Mouse (Mus musculus) stomach, postnatal 0 days (tissue): Measurements from ENCODE around the gene Slc8a1. TPM values are rescaled to one million over a fixed set of nuclear protein-coding genes. Genes with fewer than 3 reads are reported as not detected.

Source experiments
- ATAC-seq: fragments of 200-750 bp; cut with Nextera tagmentation; 2 replicates; pipeline ENCODE4 v1.8.0; 2017; ENCODE audit not compliant: low FRiP score, low TSS enrichment
- DNase-seq: peaks from one replicate; pipeline ENCODE4 v3.0.0-alpha.2; 2016; ENCODE audit warnings: low spot score
- H3K27ac ChIP-seq: fragments of 300-500 bp; sonication (generic); replicated peaks from 2 replicates; pipeline ENCODE4 v1.5.1; 2014; ENCODE audit warnings: mild to moderate bottlenecking, control low read depth
- H3K27me3 ChIP-seq: fragments of 300-500 bp; sonication (generic); 2 replicates; pipeline ENCODE4 v1.6.1; 2014; ENCODE audit warnings: low read length; ENCODE audit not compliant: control insufficient read depth, insufficient read depth
- H3K36me3 ChIP-seq: fragments of 300-500 bp; sonication (generic); 2 replicates; pipeline ENCODE4 v1.6.1; 2014; ENCODE audit warnings: low read length, mixed read lengths; ENCODE audit not compliant: control insufficient read depth, insufficient read depth
- H3K4me1 ChIP-seq: fragments of 300-500 bp; sonication (generic); replicated peaks from 2 replicates; pipeline ENCODE4 v1.6.1; 2014; ENCODE audit warnings: antibody characterized with exemption; ENCODE audit not compliant: control insufficient read depth, insufficient read depth
- H3K4me2 ChIP-seq: fragments of 300-500 bp; sonication (generic); replicated peaks from 2 replicates; pipeline ENCODE4 v1.6.1; 2014; ENCODE audit warnings: low read depth, mild to moderate bottlenecking, control low read depth, moderate library complexity
- H3K4me3 ChIP-seq: fragments of 300-500 bp; sonication (generic); 2 replicates; pipeline ENCODE4 v1.5.1; 2014; ENCODE audit warnings: low read depth, low read length, control low read depth
- H3K9ac ChIP-seq: fragments of 300-500 bp; sonication (generic); 2 replicates; pipeline ENCODE4 v1.6.1; 2014; ENCODE audit warnings: mild to moderate bottlenecking, low read length, control low read depth, mixed read lengths
- H3K9me3 ChIP-seq: fragments of 300-500 bp; sonication (generic); 2 replicates; pipeline ENCODE4 v1.6.1; 2016; ENCODE audit warnings: low read length; ENCODE audit not compliant: control insufficient read depth
- CTCF ChIP-seq: IDR thresholded peaks from 2 replicates; pipeline ENCODE4 v1.5.1; 2016; ENCODE audit warnings: antibody characterized with exemption, low read depth, mild to moderate bottlenecking, moderate library complexity
- EP300 ChIP-seq: optimal IDR thresholded peaks from 2 replicates; pipeline ENCODE3; 2016; ENCODE audit warnings: antibody characterized with exemption
- WGBS: fragments of 180-500 bp; shearing (Covaris S2); extraction: QIAGEN DNeasy Blood & Tissue Kit; methylation state at CpG from one replicate; pipeline ENCODE4 v1.1.7; 2014; 5-methylcytosine and 5-hydroxymethylcytosine counted together
- polyA plus RNA-seq: library from polyadenylated mRNA; unstranded; fragments of >200 nt; fragmentation: Nextera tagmentation; extraction: Ambion mirVana; gene quantifications from 2 replicates; pipeline ENCODE4 v1.2.1, GENCODE M21; 2015

The Slc8a1 gene
- polyA plus RNA-seq, 1 experiment from 2014 or later: 3.1 TPM

- no peak for ATAC-seq
- Histone ChIP-seq H3K9me3 (no peaks in the 10 kb centered on the region), H3K36me3 (no peaks in the 10 kb centered on the region), H3K4me2 (no peak overlapping the region), H3K27me3 (no peaks in the 10 kb centered on the region), H3K4me1 (no peaks in the 10 kb centered on the region), H3K9ac (no peak overlapping the region), H3K27ac (no peak overlapping the region), H3K4me3 (no peak overlapping the region)
- WGBS: 88% methylated on average over 2 of the region's 2 CpGs
- TF ChIP-seq CTCF (no peak), EP300 (no peak)
- no peak for DNase-seq
Measured at GRCm38 (mm10) chr17:81654548-81654947, 83.6 kb downstream of the Slc8a1 start.

- Histone ChIP-seq H3K36me3 (no peaks in the 10 kb centered on the region), H3K9ac (no peak overlapping the region), H3K4me3 (no peak overlapping the region), H3K27ac (no peak overlapping the region), H3K9me3 (no peaks in the 10 kb centered on the region), H3K4me1 (no peaks in the 10 kb centered on the region), H3K27me3 (no peaks in the 10 kb centered on the region), H3K4me2 (no peak overlapping the region)
- no peak for ATAC-seq
- no peak for DNase-seq
- TF ChIP-seq EP300 (no peak), CTCF (no peak)
- 36% methylated on average over 1 of the region's 1 CpGs for WGBS
Measured at GRCm38 (mm10) chr17:81652958-81653357, 85.2 kb downstream of the Slc8a1 start.

GRCm38 (mm10) chr17:81636822-81637221 lies 101.4 kb downstream of the Slc8a1 start:
- ATAC-seq (no peak), DNase-seq (no peak)
- H3K4me1 ChIP-seq: no peaks in the 10 kb centered on the region
- no peaks in the 10 kb centered on the region for H3K36me3 ChIP-seq
- 56% methylated on average over 2 of the region's 2 CpGs for WGBS
- H3K9ac ChIP-seq: no peak overlapping the region
- no peak overlapping the region for H3K4me3 ChIP-seq
- H3K27me3 ChIP-seq: no peaks in the 10 kb centered on the region
- TF ChIP-seq CTCF (no peak), EP300 (no peak)
- no peak overlapping the region for H3K4me2 ChIP-seq
- H3K9me3 ChIP-seq: no peaks in the 10 kb centered on the region
- H3K27ac ChIP-seq: no peak overlapping the region

- WGBS: 69% methylated on average over 2 of the region's 2 CpGs
- Histone ChIP-seq H3K4me3 (no peak overlapping the region), H3K4me2 (no peak overlapping the region), H3K27me3 (no peaks in the 10 kb centered on the region), H3K36me3 (no peaks in the 10 kb centered on the region), H3K4me1 (no peaks in the 10 kb centered on the region), H3K9me3 (no peaks in the 10 kb centered on the region), H3K27ac (no peak overlapping the region), H3K9ac (no peak overlapping the region)
- DNase-seq (no peak), ATAC-seq (no peak)
- TF ChIP-seq EP300 (no peak), CTCF (no peak)
Measured at GRCm38 (mm10) chr17:81630471-81630870, 107.7 kb downstream of the Slc8a1 start.

DNA sequence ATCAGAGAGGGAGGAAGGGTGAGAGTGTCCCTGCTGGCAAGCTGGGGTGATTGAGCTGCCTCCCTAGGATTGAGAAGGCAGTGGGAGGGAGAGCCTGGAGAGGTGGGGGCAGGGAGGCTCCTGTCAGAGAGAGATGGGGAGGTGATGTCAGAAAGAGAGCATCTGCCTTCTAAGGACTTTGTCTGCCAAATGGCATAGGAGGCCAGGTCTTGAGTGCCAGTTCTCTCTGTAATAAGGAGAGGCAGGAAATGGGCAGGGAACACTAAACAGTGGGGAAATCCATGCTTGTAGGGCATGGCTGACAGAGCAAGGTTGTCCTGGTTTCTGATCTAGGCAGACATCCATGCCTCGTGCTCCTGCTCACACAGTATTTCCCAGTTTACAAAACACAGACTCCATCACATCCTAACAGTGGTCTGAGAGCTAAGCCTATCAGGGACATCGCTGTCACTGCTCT lies 117.0 kb downstream of the Slc8a1 start:
- DNase-seq: no peak
- H3K27me3 ChIP-seq: no peaks in the 10 kb centered on the region
- no peak overlapping the region for H3K27ac ChIP-seq
- TF ChIP-seq EP300 (no peak), CTCF (peak; percentile 9; the same call in 1 of the 2 replicates)
- H3K9ac ChIP-seq: no peak overlapping the region
- H3K4me1 ChIP-seq: no peaks in the 10 kb centered on the region
- H3K4me3 ChIP-seq: no peak overlapping the region
- no peaks in the 10 kb centered on the region for H3K9me3 ChIP-seq
- H3K36me3 ChIP-seq: no peaks in the 10 kb centered on the region
- ATAC-seq: no peak
- no peak overlapping the region for H3K4me2 ChIP-seq
- WGBS: 74% methylated on average over 2 of the region's 2 CpGs

DNA sequence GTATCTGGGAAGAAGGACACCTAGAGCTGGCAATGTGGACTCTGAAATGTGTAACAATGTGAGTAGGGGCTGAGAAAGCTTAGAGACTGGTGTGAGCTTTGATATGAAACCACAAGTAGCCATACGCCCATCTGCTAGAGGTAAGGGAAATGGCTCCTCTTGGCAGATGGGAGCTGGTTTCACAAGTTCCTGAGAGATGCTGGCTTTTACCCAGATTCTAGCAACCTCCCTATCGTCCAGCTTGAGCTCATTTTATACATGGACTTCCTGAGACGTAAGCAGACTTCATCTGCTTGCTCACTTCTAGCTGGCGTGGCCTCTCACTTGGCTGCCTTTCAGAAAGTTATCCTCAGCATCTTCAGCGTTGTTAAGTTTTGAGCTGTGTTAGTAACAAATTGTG lies 119.7 kb downstream of the Slc8a1 start:
- TF ChIP-seq CTCF: no peak
- no peak for TF ChIP-seq EP300
- H3K9ac ChIP-seq: no peak overlapping the region
- 42% methylated on average over 5 of the region's 5 CpGs for WGBS
- no peak overlapping the region for H3K4me2 ChIP-seq
- DNase-seq: no peak
- no peaks in the 10 kb centered on the region for H3K9me3 ChIP-seq
- H3K4me1 ChIP-seq: no peaks in the 10 kb centered on the region
- H3K27ac ChIP-seq: no peak overlapping the region
- H3K27me3 ChIP-seq: no peaks in the 10 kb centered on the region
- ATAC-seq: no peak
- no peaks in the 10 kb centered on the region for H3K36me3 ChIP-seq
- H3K4me3 ChIP-seq: no peak overlapping the region
